Mouse (Mus musculus) large intestine, adult 2 months (tissue): Measurements from ENCODE around the gene Syn3. TPM values are rescaled to one million over a fixed set of nuclear protein-coding genes. Genes with fewer than 3 reads are reported as not detected.

Source experiments
- DNase-seq: peaks from one replicate; pipeline ENCODE4 v3.0.0-alpha.2; 2012; ENCODE audit warnings: low read depth, low spot score
- WGBS: fragments of 180-500 bp; shearing (Covaris S2); methylation state at CpG from one replicate; pipeline ENCODE4 v1.1.7; 2018; 5-methylcytosine and 5-hydroxymethylcytosine counted together
- polyA plus RNA-seq: library from polyadenylated mRNA; depleted of rRNA; stranded (reverse); fragments of >200 nt; gene quantifications from 2 replicates; pipeline ENCODE4 v1.2.3, GENCODE M21; 2012

The Syn3 gene
- polyA plus RNA-seq, 1 experiment: 0.89 TPM

- DNase-seq: no peak
- WGBS: 73% methylated on average over 4 of the region's 4 CpGs
Measured at GRCm38 (mm10) chr10:86258046-86258445, 240.7 kb downstream of the Syn3 start.

- WGBS: 84% methylated on average over 3 of the region's 3 CpGs
- DNase-seq: no peak
Measured at GRCm38 (mm10) chr10:86257045-86257444, 241.7 kb downstream of the Syn3 start.

- no peak for DNase-seq
- 66% methylated on average over 4 of the region's 4 CpGs for WGBS
Measured at GRCm38 (mm10) chr10:86256221-86256620, 242.5 kb downstream of the Syn3 start.

- no peak for DNase-seq
- 71% methylated on average over 7 of the region's 7 CpGs for WGBS
Measured at GRCm38 (mm10) chr10:86250149-86250922, 248.4 kb downstream of the Syn3 start.

- DNase-seq: no peak
- 83% methylated on average over 1 of the region's 1 CpGs for WGBS
Measured at GRCm38 (mm10) chr10:86249283-86249682, 249.4 kb downstream of the Syn3 start.

- DNase-seq: no peak
- 83% methylated on average over 3 of the region's 3 CpGs for WGBS
Measured at GRCm38 (mm10) chr10:86248807-86249206, 249.9 kb downstream of the Syn3 start.

GRCm38 (mm10) chr10:86248131-86248740 is 250.5 kb downstream of the Syn3 start:
- DNase-seq: no peak
- WGBS: 91% methylated on average over 10 of the region's 10 CpGs

- 80% methylated on average over 7 of the region's 7 CpGs for WGBS
- DNase-seq: no peak
Measured at GRCm38 (mm10) chr10:86245396-86245795, 253.3 kb downstream of the Syn3 start.

GRCm38 (mm10) chr10:86243525-86243924 is 255.2 kb downstream of the Syn3 start:
- WGBS: 84% methylated on average over 6 of the region's 6 CpGs
- DNase-seq: no peak

GRCm38 (mm10) chr10:86242721-86243120 is 256.0 kb downstream of the Syn3 start:
- DNase-seq: no peak
- WGBS: 60% methylated on average over 3 of the region's 3 CpGs

- WGBS: 87% methylated on average over 6 of the region's 6 CpGs
- DNase-seq: no peak
Measured at GRCm38 (mm10) chr10:86230006-86230405, 268.7 kb downstream of the Syn3 start.

GRCm38 (mm10) chr10:86225480-86225879 is 273.2 kb downstream of the Syn3 start:
- DNase-seq: no peak
- WGBS: 90% methylated on average over 3 of the region's 3 CpGs

GRCm38 (mm10) chr10:86218984-86219383 is 279.7 kb downstream of the Syn3 start:
- DNase-seq: no peak
- WGBS: 90% methylated on average over 3 of the region's 3 CpGs

GRCm38 (mm10) chr10:86216836-86217235 is 281.9 kb downstream of the Syn3 start:
- WGBS: 85% methylated on average over 2 of the region's 2 CpGs
- no peak for DNase-seq

GRCm38 (mm10) chr10:86212062-86212461 is 286.6 kb downstream of the Syn3 start:
- DNase-seq: no peak
- 56% methylated on average over 4 of the region's 4 CpGs for WGBS

- DNase-seq: no peak
Measured at GRCm38 (mm10) chr10:86203915-86204314, 294.8 kb downstream of the Syn3 start.

- DNase-seq: no peak
- WGBS: 85% methylated on average over 6 of the region's 6 CpGs
Measured at GRCm38 (mm10) chr10:86203175-86203574, 295.5 kb downstream of the Syn3 start.

- no peak for DNase-seq
- 85% methylated on average over 7 of the region's 7 CpGs for WGBS
Measured at GRCm38 (mm10) chr10:86201826-86202225, 296.9 kb downstream of the Syn3 start.

GRCm38 (mm10) chr10:86201006-86201405 is 297.7 kb downstream of the Syn3 start:
- 47% methylated on average over 3 of the region's 3 CpGs for WGBS

GRCm38 (mm10) chr10:86196414-86197025 is 302.2 kb downstream of the Syn3 start:
- WGBS: 82% methylated on average over 3 of the region's 3 CpGs
- DNase-seq: no peak

More at GRCm38 (mm10) chr10:86201006-86201405, 297.7 kb downstream of the Syn3 start:
- DNase-seq: no peak

GRCm38 (mm10) chr10:86194722-86195121 is 304.0 kb downstream of the Syn3 start:
- no peak for DNase-seq
- 82% methylated on average over 4 of the region's 4 CpGs for WGBS
